Mouse (Mus musculus): ENCODE measurements around the gene Wdr86.

DNA sequence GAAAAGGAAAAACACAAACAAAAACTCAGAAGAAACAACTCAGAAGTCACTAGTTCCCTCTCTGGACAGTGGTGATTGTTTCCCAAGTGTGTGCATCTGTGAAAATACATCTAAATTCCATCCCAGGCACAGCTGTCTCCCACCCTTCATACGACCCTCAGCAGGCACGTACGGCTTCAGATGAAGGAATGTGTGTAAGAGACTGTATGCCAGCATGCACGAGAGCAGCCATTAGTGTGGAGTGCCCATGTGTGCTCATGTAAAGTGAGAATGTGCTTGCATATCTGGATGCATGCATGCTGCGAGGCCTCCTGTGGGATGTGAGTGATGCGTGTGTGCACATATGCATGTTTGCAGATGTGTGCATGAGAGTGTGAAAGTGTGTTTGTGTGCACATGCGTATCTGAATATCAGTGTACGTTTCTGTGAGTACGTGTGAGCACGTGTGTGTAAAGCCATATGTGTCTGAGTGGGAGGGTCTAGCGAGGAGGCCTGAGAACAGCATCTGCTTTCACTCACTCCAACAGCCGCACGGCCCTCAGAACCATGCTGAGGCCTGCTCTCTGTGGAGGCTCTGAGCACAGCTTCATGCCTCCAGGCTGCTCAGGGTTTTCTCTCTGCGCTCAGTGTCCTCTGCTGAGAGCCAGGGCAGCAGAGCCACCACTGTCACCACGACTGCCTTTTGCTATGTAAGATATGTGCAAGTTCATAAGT lies 10.8 kb upstream of the Wdr86 start:
- no peak for TF ChIP-seq POLR2A (IDR thresholded peaks at IDR 0.05; ENCODE audit: low read depth, low read length)
- TF ChIP-seq CTCF (IDR thresholded peaks at IDR 0.05; ENCODE audit: extremely low read depth, insufficient read length, insufficient replicate concordance, low read depth, low read length), result no peak

Measured in small intestine, adult 2 months (tissue).